Mouse (Mus musculus): ENCODE measurements around the gene Jam3.

Gene Jam3

GRCm38 (mm10) chr9:27111756-27112155 is 43.5 kb downstream of the Jam3 start:
- in situ Hi-C loops (cut with MboI) = no loop called here

GRCm38 (mm10) chr9:27110681-27111080 is 44.5 kb downstream of the Jam3 start:
- in situ Hi-C loops (cut with MboI) = no loop called here

- in situ Hi-C loops (cut with MboI) = no loop called here
Measured at GRCm38 (mm10) chr9:27109533-27110514, 45.4 kb downstream of the Jam3 start.

- in situ Hi-C loops (cut with MboI) = no loop called here
Measured at GRCm38 (mm10) chr9:27108451-27108850, 46.8 kb downstream of the Jam3 start.

GRCm38 (mm10) chr9:27106081-27106480 is 49.1 kb downstream of the Jam3 start:
- in situ Hi-C loops (cut with MboI) = no loop called here

- in situ Hi-C loops (cut with MboI) = no loop called here
Measured at GRCm38 (mm10) chr9:27101466-27101865, 53.8 kb downstream of the Jam3 start.

- in situ Hi-C loops (cut with MboI) = no loop called here
Measured at GRCm38 (mm10) chr9:27099474-27099873, 55.7 kb downstream of the Jam3 start.

GRCm38 (mm10) chr9:27098557-27098956 is 56.7 kb downstream of the Jam3 start:
- in situ Hi-C loops (cut with MboI) = no loop called here

- in situ Hi-C loops (cut with MboI) = no loop called here
Measured at GRCm38 (mm10) chr9:27098092-27098491, 57.1 kb downstream of the Jam3 start.

GRCm38 (mm10) chr9:27092916-27093315 is 62.3 kb downstream of the Jam3 start:
- in situ Hi-C loops (cut with MboI) = no loop called here

GRCm38 (mm10) chr9:27090801-27091775 is 64.1 kb downstream of the Jam3 start:
- in situ Hi-C loops (cut with MboI) = no loop called here

GRCm38 (mm10) chr9:27090134-27090533 is 65.1 kb downstream of the Jam3 start:
- in situ Hi-C loops (cut with MboI) = no loop called here

- in situ Hi-C loops (cut with MboI) = no loop called here
Measured at GRCm38 (mm10) chr9:27087402-27087801, 67.8 kb downstream of the Jam3 start.

- in situ Hi-C loops (cut with MboI) = no loop called here
Measured at GRCm38 (mm10) chr9:27086256-27086655, 69.0 kb downstream of the Jam3 start.

GRCm38 (mm10) chr9:27075812-27076211 is 79.4 kb downstream of the Jam3 start:
- in situ Hi-C loops (cut with MboI) = no loop called here

GRCm38 (mm10) chr9:27074677-27075076 is 80.5 kb downstream of the Jam3 start:
- in situ Hi-C loops (cut with MboI) = no loop called here

GRCm38 (mm10) chr9:27070895-27071294 is 84.3 kb downstream of the Jam3 start:
- in situ Hi-C loops (cut with MboI) = no loop called here

- in situ Hi-C loops (cut with MboI) = no loop called here
Measured at GRCm38 (mm10) chr9:27058341-27058740, 96.9 kb downstream of the Jam3 start.

GRCm38 (mm10) chr9:27049492-27049891 is 105.7 kb downstream of the Jam3 start:
- in situ Hi-C loops (cut with MboI) = no loop called here
